Mouse (Mus musculus) mesoderm, embryonic 11.5 days (tissue): ENCODE measurements around the gene Cfd.

Source experiments
- DNase-seq: peaks from one replicate; pipeline ENCODE4 v3.0.0-alpha.2; 2012; ENCODE audit warnings: low read depth, low spot score

Gene Cfd

GRCm38 (mm10) chr10:79890670-79891069 is at the start of gene Cfd:
TSS of gene Cfd (plus strand) at chr10:79890853.
- DNase-seq = no peak

- no peak for DNase-seq
Observed at GRCm38 (mm10) chr10:79842322-79842721, 48.3 kb upstream of the Cfd start.

GRCm38 (mm10) chr10:79843476-79843875 is 47.2 kb upstream of the Cfd start:
- DNase-seq = no peak

GRCm38 (mm10) chr10:79846553-79846952 is 44.1 kb upstream of the Cfd start:
- DNase-seq = no peak

GRCm38 (mm10) chr10:79849941-79850628 is 40.6 kb upstream of the Cfd start:
- DNase-seq = no peak

GRCm38 (mm10) chr10:79851653-79852052 is 39.0 kb upstream of the Cfd start:
- DNase-seq = no peak

GRCm38 (mm10) chr10:79852107-79852789 is 38.4 kb upstream of the Cfd start:
- no peak for DNase-seq

GRCm38 (mm10) chr10:79852827-79853226 is 37.8 kb upstream of the Cfd start:
- DNase-seq = no peak

GRCm38 (mm10) chr10:79853392-79853791 is 37.3 kb upstream of the Cfd start:
- peak; percentile 69 for DNase-seq

GRCm38 (mm10) chr10:79853860-79854795 is 36.5 kb upstream of the Cfd start, which contains the start of gene Ptbp1:
TSS of gene Ptbp1 (plus strand) at chr10:79854427.
- DNase-seq = peak; percentile 100

- DNase-seq = peak; percentile 84
Observed at GRCm38 (mm10) chr10:79854801-79855541, 35.7 kb upstream of the Cfd start.

- DNase-seq = no peak
Observed at GRCm38 (mm10) chr10:79855558-79856184, 35.0 kb upstream of the Cfd start.

- no peak for DNase-seq
Observed at GRCm38 (mm10) chr10:79856280-79856679, 34.4 kb upstream of the Cfd start.

- DNase-seq = no peak
Observed at GRCm38 (mm10) chr10:79856704-79857451, 33.8 kb upstream of the Cfd start.

GRCm38 (mm10) chr10:79857452-79857811 is 33.2 kb upstream of the Cfd start:
- no peak for DNase-seq

GRCm38 (mm10) chr10:79857894-79858293 is 32.8 kb upstream of the Cfd start:
- DNase-seq = no peak

GRCm38 (mm10) chr10:79858416-79859074 is 32.1 kb upstream of the Cfd start:
- no peak for DNase-seq

GRCm38 (mm10) chr10:79859116-79859515 is 31.5 kb upstream of the Cfd start:
- no peak for DNase-seq

- DNase-seq = no peak
Observed at GRCm38 (mm10) chr10:79860079-79860911, 30.4 kb upstream of the Cfd start.
